Mouse (Mus musculus) limb, embryonic 15.5 days (tissue): Measurements from ENCODE around the gene Gm1043. TPM values are rescaled to one million over a fixed set of nuclear protein-coding genes. Genes with fewer than 3 reads are reported as not detected.

Experiments used
- ATAC-seq: fragments of 200-750 bp; cut with Nextera tagmentation; 2 replicates; pipeline ENCODE4 v1.8.0; 2017; ENCODE audit warnings: low read depth, moderate TSS enrichment; ENCODE audit not compliant: insufficient number of reproducible peaks, low FRiP score, low TSS enrichment
- H3K27ac ChIP-seq: fragments of 300-500 bp; sonication (generic); 2 replicates; pipeline ENCODE4 v1.5.1; 2015; ENCODE audit warnings: moderate library complexity, mild to moderate bottlenecking, inconsistent platforms
- H3K27me3 ChIP-seq: fragments of 300-500 bp; sonication (generic); 2 replicates; pipeline ENCODE4 v1.6.1; 2015; ENCODE audit warnings: inconsistent platforms
- H3K36me3 ChIP-seq: fragments of 300-500 bp; sonication (generic); 2 replicates; pipeline ENCODE4 v1.6.1; 2015; ENCODE audit warnings: inconsistent platforms
- H3K4me1 ChIP-seq: fragments of 300-500 bp; sonication (generic); 2 replicates; pipeline ENCODE4 v1.6.1; 2015; ENCODE audit warnings: inconsistent platforms
- H3K4me2 ChIP-seq: fragments of 300-500 bp; sonication (generic); 2 replicates; pipeline ENCODE4 v1.6.1; 2015; ENCODE audit warnings: mild to moderate bottlenecking, inconsistent platforms
- H3K4me3 ChIP-seq: fragments of 300-500 bp; sonication (generic); 2 replicates; pipeline ENCODE4 v1.5.1; 2015; ENCODE audit warnings: mild to moderate bottlenecking, inconsistent platforms
- H3K9ac ChIP-seq: fragments of 300-500 bp; sonication (generic); 2 replicates; pipeline ENCODE4 v1.6.1; 2015; ENCODE audit warnings: inconsistent platforms
- H3K9me3 ChIP-seq: fragments of 300-500 bp; sonication (generic); 2 replicates; pipeline ENCODE4 v1.6.1; 2016; ENCODE audit warnings: inconsistent platforms
- WGBS: fragments of 180-500 bp; shearing (Covaris S2); methylation state at CpG from one replicate; pipeline ENCODE4 v1.1.7; 2015; 5-methylcytosine and 5-hydroxymethylcytosine counted together
- polyA plus RNA-seq: library from polyadenylated mRNA; unstranded; fragments of >200 nt; fragmentation: Nextera tagmentation; extraction: Ambion mirVana; gene quantifications from 2 replicates; pipeline ENCODE4 v1.2.1, GENCODE M21; 2015

Gm1043 gene
- polyA plus RNA-seq, 1 experiment from 2014 or later, result 0.12 TPM

DNA sequence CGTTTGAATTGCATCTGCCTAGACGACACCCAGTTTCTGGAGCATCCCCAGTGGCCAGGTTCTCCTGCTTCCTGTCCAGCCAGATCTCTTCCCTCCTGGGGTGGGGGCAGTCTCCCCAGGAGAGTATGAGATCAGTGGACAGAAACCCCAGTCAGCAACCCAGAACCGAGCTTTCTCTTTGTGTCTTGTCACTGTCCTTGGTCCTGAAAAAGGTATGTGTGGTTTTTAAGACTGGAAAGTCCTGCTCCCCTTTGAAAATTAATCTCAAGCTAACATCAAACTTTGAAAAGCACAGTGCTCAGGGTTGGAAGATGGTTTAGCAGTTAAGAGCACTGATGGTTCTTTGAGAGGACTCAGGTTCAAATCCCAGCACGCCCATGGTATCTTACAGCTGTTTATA is 46.7 kb downstream of the Gm1043 start:
- Histone ChIP-seq H3K9me3 (no peaks in the 10 kb centered on the region), H3K27me3 (no peaks in the 10 kb centered on the region), H3K4me3 (no peak overlapping the region), H3K27ac (no peak overlapping the region), H3K9ac (no peak overlapping the region), H3K4me1 (no peaks in the 10 kb centered on the region), H3K36me3 (no peaks in the 10 kb centered on the region), H3K4me2 (no peak overlapping the region)
- 50% methylated on average over 4 of the region's 4 CpGs for WGBS
- ATAC-seq, result no peak

DNA sequence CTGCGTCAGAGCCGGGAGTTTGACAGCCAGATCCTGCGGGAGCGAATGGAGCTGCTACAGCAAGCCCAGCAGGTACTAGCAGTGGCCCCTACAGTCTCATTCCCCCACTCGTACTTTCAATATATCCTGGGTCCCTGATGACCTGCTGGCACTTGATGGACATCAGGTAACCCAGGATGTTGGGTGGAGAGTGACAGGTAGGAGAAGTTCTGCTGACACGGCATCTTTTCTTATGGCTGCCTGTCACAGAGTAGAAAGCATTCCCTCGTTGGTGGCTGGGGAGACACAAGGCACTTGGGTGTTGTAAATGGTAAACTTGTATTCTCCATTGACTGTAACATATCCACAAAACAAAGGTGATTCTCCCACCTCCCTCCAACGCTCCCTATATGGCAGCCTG is 56.6 kb downstream of the Gm1043 start:
- Histone ChIP-seq H3K9ac (no peak overlapping the region), H3K27me3 (no peaks in the 10 kb centered on the region), H3K4me3 (no peak overlapping the region), H3K9me3 (no peaks in the 10 kb centered on the region), H3K36me3 (no peaks in the 10 kb centered on the region), H3K4me2 (no peak overlapping the region), H3K4me1 (no peaks in the 10 kb centered on the region), H3K27ac (no peak overlapping the region)
- ATAC-seq, result no peak
- WGBS, result 76% methylated on average over 8 of the region's 8 CpGs

DNA sequence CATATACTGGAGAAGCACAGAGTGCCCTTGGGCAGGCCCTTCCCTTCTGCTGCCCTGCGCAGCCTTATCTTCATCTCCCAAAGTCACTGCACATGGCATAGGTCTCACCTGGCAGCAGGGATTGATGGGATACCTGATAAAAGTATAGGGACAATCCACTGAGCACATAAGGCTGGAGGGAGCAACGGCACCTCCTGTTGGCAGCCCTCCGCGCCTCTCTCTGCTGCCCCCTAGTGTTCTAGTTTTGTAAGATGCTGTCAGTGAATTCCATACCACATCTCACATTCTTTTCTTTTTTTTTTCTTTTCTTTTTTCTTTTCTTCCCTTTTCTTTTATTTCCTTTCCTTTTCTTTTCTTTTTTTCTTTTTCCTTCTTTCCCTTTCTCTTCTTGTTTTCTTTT is 62.4 kb downstream of the Gm1043 start:
- no peaks in the 10 kb centered on the region for H3K4me1 ChIP-seq
- H3K27ac ChIP-seq, result no peak overlapping the region
- no peak overlapping the region for H3K9ac ChIP-seq
- no peaks in the 10 kb centered on the region for H3K9me3 ChIP-seq
- no peaks in the 10 kb centered on the region for H3K27me3 ChIP-seq
- no peaks in the 10 kb centered on the region for H3K36me3 ChIP-seq
- WGBS, result 11% methylated on average over 4 of the region's 4 CpGs
- no peak overlapping the region for H3K4me2 ChIP-seq
- ATAC-seq, result no peak
- no peak overlapping the region for H3K4me3 ChIP-seq

DNA sequence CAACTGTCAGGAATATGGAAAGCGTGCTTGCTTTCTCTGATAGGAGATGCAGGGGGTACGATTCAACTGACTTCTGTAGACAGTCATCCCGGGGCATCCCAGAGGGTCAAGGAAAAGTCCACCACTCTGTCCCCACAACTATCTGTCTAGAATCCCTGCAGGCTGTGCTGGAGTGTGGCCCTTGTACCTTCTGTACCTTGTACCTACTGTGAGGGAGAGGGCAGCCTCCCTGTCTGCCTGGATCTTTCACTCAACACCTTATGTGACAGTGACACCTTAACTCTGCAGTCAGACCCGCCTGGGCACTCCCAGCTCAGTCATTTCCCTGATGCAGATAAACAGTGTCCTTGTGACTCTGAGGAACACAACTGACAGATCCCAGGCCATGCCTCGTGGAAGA is 65.5 kb downstream of the Gm1043 start:
- H3K27ac ChIP-seq, result no peak overlapping the region
- no peak for ATAC-seq
- 67% methylated on average over 5 of the region's 5 CpGs for WGBS
- no peak overlapping the region for H3K4me3 ChIP-seq
- H3K9ac ChIP-seq, result no peak overlapping the region
- H3K4me1 ChIP-seq, result no peaks in the 10 kb centered on the region
- no peaks in the 10 kb centered on the region for H3K27me3 ChIP-seq
- H3K9me3 ChIP-seq, result no peaks in the 10 kb centered on the region
- H3K36me3 ChIP-seq, result no peaks in the 10 kb centered on the region
- no peak overlapping the region for H3K4me2 ChIP-seq

DNA sequence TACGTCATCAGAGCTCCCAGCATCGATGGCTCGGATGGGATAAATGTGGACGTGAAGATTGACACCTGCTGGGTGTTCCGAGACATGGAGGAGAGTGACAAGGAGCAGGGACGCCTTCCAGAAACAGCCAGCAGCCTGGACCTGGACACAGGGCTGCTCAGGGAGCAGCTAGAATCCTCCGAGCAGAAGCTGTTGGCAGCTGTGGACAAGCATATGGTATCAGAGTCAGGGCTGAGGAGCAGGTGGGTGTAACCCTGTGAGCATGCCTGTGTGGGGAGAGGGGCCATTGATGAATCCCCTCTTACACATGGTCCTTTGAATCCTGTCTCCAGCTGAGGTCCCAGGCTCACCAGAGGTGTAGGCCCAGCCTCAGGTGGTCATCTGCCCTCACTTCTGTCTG is 69.3 kb downstream of the Gm1043 start:
- 80% methylated on average over 7 of the region's 7 CpGs for WGBS
- no peaks in the 10 kb centered on the region for H3K36me3 ChIP-seq
- H3K9ac ChIP-seq, result no peak overlapping the region
- ATAC-seq, result no peak
- no peak overlapping the region for H3K27ac ChIP-seq
- no peak overlapping the region for H3K4me2 ChIP-seq
- no peaks in the 10 kb centered on the region for H3K4me1 ChIP-seq
- no peaks in the 10 kb centered on the region for H3K9me3 ChIP-seq
- no peaks in the 10 kb centered on the region; the same call in 1 of the 2 replicates for H3K27me3 ChIP-seq
- H3K4me3 ChIP-seq, result no peak overlapping the region

DNA sequence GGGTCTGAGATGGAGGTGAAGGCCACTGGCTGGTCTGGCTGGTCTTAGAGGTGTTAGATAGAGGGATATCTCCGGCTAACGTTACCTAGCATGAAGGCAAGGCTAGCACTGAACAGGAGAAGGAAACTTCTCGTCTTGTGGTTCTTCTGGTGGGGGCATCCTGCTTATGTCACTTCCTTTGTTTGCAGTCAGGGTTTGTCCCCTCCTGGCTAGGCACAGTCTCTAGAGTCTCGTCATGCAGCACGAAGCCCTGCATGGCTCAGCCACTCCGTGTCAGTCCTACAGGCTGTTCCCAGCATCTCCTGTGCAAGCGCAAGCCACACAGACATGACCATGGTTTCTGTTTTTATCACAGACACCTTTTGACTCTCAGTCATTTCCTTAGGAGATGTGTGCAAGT is 73.2 kb downstream of the Gm1043 start:
- Histone ChIP-seq H3K9me3 (no peaks in the 10 kb centered on the region), H3K36me3 (no peaks in the 10 kb centered on the region), H3K9ac (no peak overlapping the region), H3K4me2 (no peak overlapping the region), H3K27ac (no peak overlapping the region), H3K27me3 (peaks cover 38% of the 10 kb centered on the region), H3K4me3 (no peak overlapping the region), H3K4me1 (peaks cover 8% of the 10 kb centered on the region)
- ATAC-seq, result no peak
- WGBS, result 74% methylated on average over 7 of the region's 7 CpGs

DNA sequence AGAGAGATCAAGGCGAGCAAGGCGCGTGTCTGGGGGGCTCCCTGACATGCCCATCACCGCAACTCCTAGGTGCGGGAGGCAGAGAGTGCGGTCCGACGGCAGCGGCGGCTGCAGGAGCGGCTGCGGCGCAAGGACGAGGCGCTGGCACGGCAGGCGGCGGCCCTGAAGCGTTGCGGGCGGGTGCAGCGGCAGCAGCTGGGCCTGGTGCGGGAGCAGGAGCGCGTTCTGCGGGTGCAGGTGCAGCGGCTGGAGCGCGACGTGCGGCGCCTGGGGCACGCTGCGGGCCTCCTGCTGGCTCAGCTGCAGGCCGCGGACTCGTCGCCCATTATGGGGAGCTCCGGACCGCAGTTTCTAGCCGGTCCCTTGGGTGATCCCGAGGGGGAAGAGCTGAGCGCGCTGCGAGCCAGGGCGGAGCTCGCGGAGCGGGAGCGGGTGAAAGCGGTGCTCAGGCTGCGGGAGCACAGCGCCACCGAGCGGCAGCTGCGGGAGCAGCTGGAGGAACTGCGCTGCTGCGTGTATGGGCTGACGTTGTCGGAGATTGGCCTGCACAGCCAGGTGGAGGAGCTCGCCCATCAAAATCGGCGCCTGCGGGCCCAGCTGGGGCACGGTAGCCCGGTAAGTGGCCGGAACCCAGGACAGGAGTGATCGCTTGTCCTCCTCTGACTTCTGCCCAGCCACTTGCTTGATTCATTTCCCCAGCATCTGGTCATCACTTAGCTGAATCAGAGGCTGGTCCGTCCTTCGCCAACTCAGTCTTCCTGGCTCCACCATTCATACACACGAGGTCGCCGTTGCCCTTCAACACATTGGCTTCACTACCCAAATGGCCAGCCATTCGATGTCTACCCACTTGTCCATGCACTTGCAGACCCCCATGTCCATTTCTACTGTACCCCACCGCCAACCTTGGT is 78.0 kb downstream of the Gm1043 start:
- H3K27me3 ChIP-seq, result peaks cover 66% of the 10 kb centered on the region
- no peak overlapping the region for H3K27ac ChIP-seq
- no peaks in the 10 kb centered on the region for H3K36me3 ChIP-seq
- peaks cover 9% of the 10 kb centered on the region for H3K4me1 ChIP-seq
- H3K9ac ChIP-seq, result no peak overlapping the region
- 7% methylated on average over 75 of the region's 75 CpGs for WGBS
- H3K4me3 ChIP-seq, result peak overlapping the region; percentile 30
- ATAC-seq, result no peak
- H3K9me3 ChIP-seq, result no peaks in the 10 kb centered on the region
- peak overlapping the region; percentile 46 for H3K4me2 ChIP-seq

DNA sequence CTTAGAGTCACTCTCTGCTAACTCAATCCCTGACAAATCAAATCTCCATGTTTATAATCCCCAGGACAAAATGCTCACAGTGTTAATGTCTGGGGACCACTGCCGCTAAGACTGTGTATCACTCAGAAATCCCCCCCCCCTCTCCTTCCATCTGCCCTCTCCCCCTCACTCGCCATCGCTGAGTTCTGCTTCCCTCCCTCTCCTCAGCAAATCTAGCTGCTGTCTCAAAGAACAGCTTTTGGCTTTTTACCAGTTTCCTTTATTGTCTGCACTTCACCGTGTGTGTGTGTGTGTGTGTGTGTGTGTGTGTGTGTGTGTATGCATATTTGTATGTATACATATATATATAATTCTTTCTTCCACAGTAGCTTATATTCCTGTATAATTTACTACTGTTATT is 91.3 kb downstream of the Gm1043 start:
- H3K9me3 ChIP-seq, result no peaks in the 10 kb centered on the region
- no peaks in the 10 kb centered on the region for H3K27me3 ChIP-seq
- WGBS, result 33% methylated on average over 4 of the region's 4 CpGs
- no peak overlapping the region for H3K27ac ChIP-seq
- ATAC-seq, result no peak
- H3K4me1 ChIP-seq, result no peaks in the 10 kb centered on the region
- no peak overlapping the region for H3K4me3 ChIP-seq
- no peak overlapping the region for H3K4me2 ChIP-seq
- no peaks in the 10 kb centered on the region for H3K36me3 ChIP-seq
- no peak overlapping the region for H3K9ac ChIP-seq

DNA sequence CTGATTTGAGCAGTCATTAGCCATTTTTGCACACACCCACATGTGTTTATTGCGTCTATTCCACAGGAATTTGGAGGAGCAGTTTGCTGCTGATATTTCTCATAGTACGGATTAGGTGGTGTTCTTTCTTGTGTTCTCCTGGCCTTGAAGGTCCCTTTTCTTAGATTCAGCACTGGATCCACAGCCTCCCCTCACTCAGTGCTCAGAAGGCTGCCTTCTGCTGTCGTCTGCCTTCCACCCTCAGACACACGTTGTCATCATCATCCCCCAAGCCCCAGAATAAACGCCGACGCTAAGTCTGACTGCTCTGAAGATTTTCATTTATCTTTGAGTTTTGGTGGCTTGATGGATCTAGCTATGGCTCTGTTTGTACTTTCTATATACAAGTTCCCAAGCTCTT is 91.9 kb downstream of the Gm1043 start:
- no peak overlapping the region for H3K4me3 ChIP-seq
- no peak for ATAC-seq
- H3K27ac ChIP-seq, result no peak overlapping the region
- H3K9me3 ChIP-seq, result no peaks in the 10 kb centered on the region
- H3K36me3 ChIP-seq, result no peaks in the 10 kb centered on the region
- H3K27me3 ChIP-seq, result no peaks in the 10 kb centered on the region
- H3K4me2 ChIP-seq, result no peak overlapping the region
- no peaks in the 10 kb centered on the region for H3K4me1 ChIP-seq
- no peak overlapping the region for H3K9ac ChIP-seq
- 68% methylated on average over 7 of the region's 7 CpGs for WGBS

DNA sequence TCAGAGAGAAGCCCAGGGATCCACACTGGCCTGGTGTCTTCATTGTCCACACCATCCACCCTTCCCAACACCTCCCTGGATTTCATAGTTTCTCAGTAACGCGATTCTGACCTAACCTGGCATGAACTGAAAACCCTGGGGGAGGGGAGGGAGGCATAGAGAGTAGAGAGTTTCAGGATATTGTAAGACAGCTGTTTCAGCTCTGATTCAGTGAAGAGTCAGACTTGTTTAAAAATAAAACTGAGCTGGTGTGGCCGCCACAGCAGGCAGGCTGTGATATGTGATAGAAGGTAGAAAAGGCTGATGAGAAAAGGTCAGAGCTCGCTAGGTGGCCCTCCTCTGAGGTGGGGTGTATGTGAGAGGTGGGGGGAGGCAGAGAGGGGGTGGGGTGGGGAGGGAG is 93.6 kb downstream of the Gm1043 start:
- Histone ChIP-seq H3K27me3 (no peaks in the 10 kb centered on the region), H3K27ac (no peak overlapping the region), H3K4me3 (no peak overlapping the region), H3K36me3 (no peaks in the 10 kb centered on the region), H3K4me2 (no peak overlapping the region), H3K9ac (no peak overlapping the region), H3K4me1 (no peaks in the 10 kb centered on the region), H3K9me3 (no peaks in the 10 kb centered on the region)
- no peak for ATAC-seq
- WGBS, result 60% methylated on average over 4 of the region's 4 CpGs

DNA sequence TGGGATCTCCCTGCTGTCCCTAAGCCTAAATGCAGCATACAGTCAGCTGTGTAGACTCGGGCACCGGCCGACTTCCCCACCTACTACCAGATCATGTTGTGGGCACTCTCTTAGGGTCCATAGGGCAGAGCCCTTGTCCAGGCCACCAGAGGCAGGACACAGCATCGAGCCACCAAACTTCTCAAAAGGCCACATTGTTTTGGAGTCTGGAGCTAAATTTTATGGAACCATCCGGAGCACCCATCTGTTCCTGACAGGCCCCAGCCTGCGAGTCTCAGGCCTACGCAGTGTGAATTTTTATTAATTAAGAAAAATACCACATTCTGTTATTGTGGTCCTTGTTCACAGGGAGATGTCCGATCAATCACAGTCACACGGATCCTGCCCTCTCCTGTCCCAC is 94.7 kb downstream of the Gm1043 start:
- Histone ChIP-seq H3K4me3 (no peak overlapping the region), H3K9ac (no peak overlapping the region), H3K27ac (no peak overlapping the region), H3K36me3 (no peaks in the 10 kb centered on the region), H3K4me1 (no peaks in the 10 kb centered on the region), H3K4me2 (no peak overlapping the region), H3K9me3 (no peaks in the 10 kb centered on the region), H3K27me3 (no peaks in the 10 kb centered on the region)
- no peak for ATAC-seq
- 87% methylated on average over 9 of the region's 9 CpGs for WGBS

DNA sequence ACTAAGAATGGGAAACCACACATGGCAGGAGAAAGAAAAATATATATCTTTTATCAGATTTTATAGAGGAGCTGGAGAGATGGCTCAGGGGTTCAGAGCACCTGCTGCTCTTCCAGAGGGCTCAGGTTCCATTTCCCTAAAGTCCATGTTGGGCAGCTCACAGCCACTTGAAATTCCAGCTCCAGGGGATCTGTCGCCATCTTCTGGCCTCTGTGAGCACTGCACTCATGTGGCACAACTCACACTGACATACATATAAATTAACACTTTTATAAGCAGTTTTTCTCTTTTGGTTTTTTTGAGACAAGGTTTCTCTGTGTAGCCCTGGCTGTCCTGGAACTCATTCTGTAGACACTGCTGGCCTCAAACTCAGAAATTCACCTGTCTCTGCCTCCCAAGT is 95.5 kb downstream of the Gm1043 start:
- H3K9ac ChIP-seq, result no peak overlapping the region
- no peaks in the 10 kb centered on the region for H3K4me1 ChIP-seq
- H3K27ac ChIP-seq, result no peak overlapping the region
- WGBS, result 45% methylated on average over 1 of the region's 1 CpGs
- no peaks in the 10 kb centered on the region for H3K36me3 ChIP-seq
- H3K27me3 ChIP-seq, result no peaks in the 10 kb centered on the region
- H3K9me3 ChIP-seq, result no peaks in the 10 kb centered on the region
- no peak for ATAC-seq
- H3K4me3 ChIP-seq, result no peak overlapping the region
- H3K4me2 ChIP-seq, result no peak overlapping the region

DNA sequence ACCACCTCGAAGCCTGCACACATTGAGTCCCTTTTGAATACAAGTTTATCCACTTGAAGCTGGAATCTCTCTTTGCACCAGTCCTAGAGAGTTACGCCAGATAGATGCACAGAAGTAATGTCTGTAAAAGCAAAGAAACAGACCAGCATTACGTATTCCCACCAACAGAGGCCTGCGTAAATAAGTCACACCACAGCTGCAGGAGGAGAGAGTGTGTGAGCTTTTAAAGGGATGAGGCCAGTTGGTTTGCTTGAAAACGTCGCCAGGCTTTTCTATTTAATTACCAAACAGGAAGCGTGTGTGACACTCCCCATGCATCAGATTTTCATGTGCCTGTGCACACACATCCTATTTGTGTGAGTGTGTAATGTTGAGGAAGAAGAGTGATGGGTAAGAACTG is 99.4 kb downstream of the Gm1043 start:
- Histone ChIP-seq H3K27me3 (no peaks in the 10 kb centered on the region), H3K4me3 (no peak overlapping the region), H3K27ac (no peak overlapping the region), H3K9ac (no peak overlapping the region), H3K36me3 (no peaks in the 10 kb centered on the region), H3K4me1 (no peaks in the 10 kb centered on the region), H3K9me3 (no peaks in the 10 kb centered on the region), H3K4me2 (no peak overlapping the region)
- ATAC-seq, result no peak
- WGBS, result 52% methylated on average over 7 of the region's 7 CpGs
